Mouse (Mus musculus) embryonic facial prominence, embryonic 15.5 days (tissue): ENCODE measurements around the gene Diras1. TPM values are rescaled to one million over a fixed set of nuclear protein-coding genes. Genes with fewer than 3 reads are reported as not detected.
"Not testable (repeated sequence)": the region's sequence is repeated elsewhere in the genome, so short reads cannot be mapped to it uniquely, and the experiment has no call there.

Experiments used
- ATAC-seq: fragments of 200-750 bp; cut with Nextera tagmentation; 2 replicates; pipeline ENCODE4 v1.8.0; 2017; ENCODE audit warnings: low read depth, moderate TSS enrichment; ENCODE audit not compliant: insufficient number of reproducible peaks, low FRiP score, low TSS enrichment
- H3K27ac ChIP-seq: fragments of 300-500 bp; sonication (generic); replicated peaks from 2 replicates; pipeline ENCODE4 v1.5.1; 2015; ENCODE audit warnings: mild to moderate bottlenecking, inconsistent platforms
- H3K27me3 ChIP-seq: fragments of 300-500 bp; sonication (generic); 2 replicates; pipeline ENCODE4 v1.6.1; 2015; ENCODE audit warnings: inconsistent platforms
- H3K36me3 ChIP-seq: fragments of 300-500 bp; sonication (generic); 2 replicates; pipeline ENCODE4 v1.6.1; 2015; ENCODE audit warnings: mild to moderate bottlenecking, inconsistent platforms
- H3K4me1 ChIP-seq: fragments of 300-500 bp; sonication (generic); 2 replicates; pipeline ENCODE4 v1.6.1; 2015; ENCODE audit warnings: inconsistent platforms
- H3K4me2 ChIP-seq: fragments of 300-500 bp; sonication (generic); replicated peaks from 2 replicates; pipeline ENCODE4 v1.6.1; 2015; ENCODE audit warnings: mild to moderate bottlenecking, inconsistent platforms
- H3K4me3 ChIP-seq: fragments of 300-500 bp; sonication (generic); replicated peaks from 2 replicates; pipeline ENCODE4 v1.5.1; 2015; ENCODE audit warnings: mild to moderate bottlenecking, inconsistent platforms
- H3K9ac ChIP-seq: fragments of 300-500 bp; sonication (generic); 2 replicates; pipeline ENCODE4 v1.6.1; 2015; ENCODE audit warnings: inconsistent platforms
- H3K9me3 ChIP-seq: fragments of 300-500 bp; sonication (generic); replicated peaks from 2 replicates; pipeline ENCODE4 v1.6.1; 2016; ENCODE audit warnings: inconsistent platforms
- WGBS: fragments of 180-500 bp; shearing (Covaris S2); methylation state at CpG from one replicate; pipeline ENCODE4 v1.1.7; 2015; 5-methylcytosine and 5-hydroxymethylcytosine counted together
- polyA plus RNA-seq: library from polyadenylated mRNA; unstranded; fragments of >200 nt; fragmentation: Nextera tagmentation; extraction: Ambion mirVana; gene quantifications from 2 replicates; pipeline ENCODE4 v1.2.1, GENCODE M21; 2015

Diras1 gene
- polyA plus RNA-seq, result 1.4 and 1.9 TPM in 2 replicates

GRCm38 (mm10) chr10:81025639-81026275, at the start of gene Diras1:
Gene Diras1, minus strand, starts transcription at chr10:81025662.
- H3K27ac ChIP-seq, result no peak within 1 kb of the TSS
- peaks cover 46% of the 10 kb centered on the region for H3K27me3 ChIP-seq
- no peak for ATAC-seq
- H3K9me3 ChIP-seq, result no peaks in the 10 kb centered on the region
- H3K9ac ChIP-seq, result no peak within 1 kb of the TSS
- H3K36me3 ChIP-seq, result peaks cover 7% of the 10 kb centered on the region
- 47% methylated on average over 12 of the region's 12 CpGs for WGBS
- peak within 1 kb of the TSS; percentile 53 for H3K4me2 ChIP-seq
- H3K4me3 ChIP-seq, result peak within 1 kb of the TSS; percentile 34
- peaks cover 12% of the 10 kb centered on the region for H3K4me1 ChIP-seq

- 62% methylated on average over 7 of the region's 7 CpGs for WGBS
- no peak overlapping the region for H3K4me3 ChIP-seq
- H3K9me3 ChIP-seq, result no peaks in the 10 kb centered on the region
- peak overlapping the region; percentile 22; the same call in 1 of the 2 replicates for H3K27ac ChIP-seq
- ATAC-seq, result no peak
- no peak overlapping the region for H3K9ac ChIP-seq
- H3K27me3 ChIP-seq, result no peaks in the 10 kb centered on the region
- no peak overlapping the region for H3K4me2 ChIP-seq
- peaks cover 23% of the 10 kb centered on the region for H3K4me1 ChIP-seq
- H3K36me3 ChIP-seq, result peaks cover 51% of the 10 kb centered on the region
These were observed 48.0 kb upstream of the Diras1 start for GRCm38 (mm10) chr10:81073464-81073863.

- ATAC-seq, result 0 out of 2 replicates have a peak, but pooled peaks have one; percentile 8
- Histone ChIP-seq H3K27me3 (no peaks in the 10 kb centered on the region), H3K4me3 (no peak overlapping the region), H3K36me3 (peaks cover 40% of the 10 kb centered on the region), H3K4me1 (peaks cover 23% of the 10 kb centered on the region), H3K9me3 (no peaks in the 10 kb centered on the region), H3K27ac (0 out of 2 replicates have a peak overlapping the region, but pooled peaks have one; percentile 34), H3K4me2 (no peak overlapping the region), H3K9ac (no peak overlapping the region)
- 85% methylated on average over 8 of the region's 8 CpGs for WGBS
These were observed 46.8 kb upstream of the Diras1 start for GRCm38 (mm10) chr10:81072290-81072689.

GRCm38 (mm10) chr10:81069836-81070235, 44.4 kb upstream of the Diras1 start, which contains the start of gene Thop1:
Gene Thop1, plus strand, starts transcription at chr10:81070035.
- H3K4me2 ChIP-seq, result peak within 1 kb of the TSS; percentile 74
- peaks cover 20% of the 10 kb centered on the region for H3K36me3 ChIP-seq
- no peaks in the 10 kb centered on the region for H3K9me3 ChIP-seq
- H3K27ac ChIP-seq, result peak within 1 kb of the TSS; percentile 65
- WGBS, result 0% methylated on average over 35 of the region's 35 CpGs
- peak within 1 kb of the TSS; percentile 76 for H3K4me3 ChIP-seq
- peak; percentile 94 for ATAC-seq
- peaks cover 23% of the 10 kb centered on the region for H3K4me1 ChIP-seq
- no peaks in the 10 kb centered on the region for H3K27me3 ChIP-seq
- peak within 1 kb of the TSS; percentile 85 for H3K9ac ChIP-seq

- no peak overlapping the region for H3K27ac ChIP-seq
- H3K9me3 ChIP-seq, result no peaks in the 10 kb centered on the region
- no peak overlapping the region for H3K9ac ChIP-seq
- peaks cover 8% of the 10 kb centered on the region for H3K36me3 ChIP-seq
- H3K4me3 ChIP-seq, result no peak overlapping the region
- no peaks in the 10 kb centered on the region for H3K27me3 ChIP-seq
- peaks cover 23% of the 10 kb centered on the region for H3K4me1 ChIP-seq
- H3K4me2 ChIP-seq, result no peak overlapping the region
- ATAC-seq, result no peak
- 71% methylated on average over 5 of the region's 5 CpGs for WGBS
These were observed 43.2 kb upstream of the Diras1 start for GRCm38 (mm10) chr10:81068706-81069105.

GRCm38 (mm10) chr10:81064519-81064918, 39.1 kb upstream of the Diras1 start:
- H3K4me1 ChIP-seq, H3K9me3 ChIP-seq, H3K27ac ChIP-seq, H3K9ac ChIP-seq, H3K4me3 ChIP-seq, H3K4me2 ChIP-seq, H3K36me3 ChIP-seq, H3K27me3 ChIP-seq, ATAC-seq: not testable (repeated sequence)
- 89% methylated on average over 8 of the region's 8 CpGs for WGBS

GRCm38 (mm10) chr10:81062710-81063109, 37.2 kb upstream of the Diras1 start:
- Histone ChIP-seq H3K27ac (no peak overlapping the region), H3K27me3 (no peaks in the 10 kb centered on the region), H3K4me2 (no peak overlapping the region), H3K4me3 (no peak overlapping the region), H3K9ac (no peak overlapping the region), H3K36me3 (no peaks in the 10 kb centered on the region; the same call in 1 of the 2 replicates), H3K9me3 (no peaks in the 10 kb centered on the region), H3K4me1 (peaks cover 20% of the 10 kb centered on the region)
- 62% methylated on average over 4 of the region's 4 CpGs for WGBS
- no peak for ATAC-seq

- Histone ChIP-seq H3K9ac (peak within 1 kb of the TSS; percentile 78), H3K9me3 (no peaks in the 10 kb centered on the region), H3K4me1 (peaks cover 32% of the 10 kb centered on the region), H3K36me3 (no peaks in the 10 kb centered on the region; the same call in 1 of the 2 replicates), H3K27ac (peak within 1 kb of the TSS; percentile 68; the same call in 1 of the 2 replicates), H3K4me3 (peak within 1 kb of the TSS; percentile 82), H3K4me2 (peak within 1 kb of the TSS; percentile 84), H3K27me3 (no peaks in the 10 kb centered on the region)
- peak; percentile 97 for ATAC-seq
- under 1% methylated on average over 48 of the region's 48 CpGs for WGBS
These were observed 34.4 kb upstream of the Diras1 start, which contains the start of gene Sgta for GRCm38 (mm10) chr10:81059603-81060543. Gene Sgta, minus strand, starts transcription at chr10:81060181.

GRCm38 (mm10) chr10:81058896-81059295, 33.4 kb upstream of the Diras1 start:
- Histone ChIP-seq H3K4me1 (peaks cover 32% of the 10 kb centered on the region), H3K4me3 (peak overlapping the region; percentile 82), H3K4me2 (peak overlapping the region; percentile 84), H3K9me3 (no peaks in the 10 kb centered on the region), H3K27me3 (no peaks in the 10 kb centered on the region), H3K9ac (no peak overlapping the region), H3K36me3 (no peaks in the 10 kb centered on the region; the same call in 1 of the 2 replicates), H3K27ac (no peak overlapping the region)
- no peak for ATAC-seq
- 83% methylated on average over 6 of the region's 6 CpGs for WGBS

- Histone ChIP-seq H3K4me3 (no peak overlapping the region), H3K9ac (peak overlapping the region; percentile 12; the same call in 1 of the 2 replicates), H3K4me1 (peaks cover 32% of the 10 kb centered on the region), H3K9me3 (no peaks in the 10 kb centered on the region), H3K4me2 (no peak overlapping the region), H3K36me3 (peaks cover 3% of the 10 kb centered on the region; the same call in 1 of the 2 replicates), H3K27me3 (no peaks in the 10 kb centered on the region), H3K27ac (no peak overlapping the region)
- ATAC-seq, result no peak
- 93% methylated on average over 23 of the region's 23 CpGs for WGBS
These were observed 32.1 kb upstream of the Diras1 start for GRCm38 (mm10) chr10:81057406-81058130.
